Mouse (Mus musculus) G1E (cell line): ENCODE results near the gene Grem1. TPM values are rescaled to one million over a fixed set of nuclear protein-coding genes. Genes with fewer than 3 reads are reported as not detected.

Experiments used
- ATAC-seq: 2 replicates; pipeline ENCODE4 v1.8.0; 2016; ENCODE audit warnings: mild to moderate bottlenecking; ENCODE audit not compliant: insufficient number of reproducible peaks, poor library complexity, low FRiP score, severe bottlenecking; ENCODE audit errors: extremely low read depth
- DNase-seq: peaks from one replicate; pipeline ENCODE4 v3.0.0; 2012; ENCODE audit warnings: low spot score
- H3K27me3 ChIP-seq: 2 replicates; pipeline ENCODE4 v1.6.1; 2012; ENCODE audit warnings: mild to moderate bottlenecking, low read length, inconsistent platforms; ENCODE audit not compliant: insufficient read depth
- H3K36me3 ChIP-seq: replicated peaks from 2 replicates; pipeline ENCODE3; 2012; ENCODE audit warnings: mild to moderate bottlenecking, inconsistent platforms
- H3K4me1 ChIP-seq: 2 replicates; pipeline ENCODE4 v1.6.1; 2012; ENCODE audit warnings: low read depth, low read length, inconsistent platforms, mixed read lengths; ENCODE audit not compliant: insufficient read depth
- H3K4me3 ChIP-seq: 2 replicates; pipeline ENCODE4 v1.5.1; 2012; ENCODE audit warnings: low read depth, mild to moderate bottlenecking, inconsistent platforms, low read length, moderate library complexity, mixed read lengths
- H3K9me3 ChIP-seq: replicated peaks from 2 replicates; pipeline ENCODE4 v1.6.1; 2012; ENCODE audit warnings: inconsistent platforms
- CTCF ChIP-seq: IDR thresholded peaks from 2 replicates; pipeline ENCODE4 v1.5.1; 2012; ENCODE audit warnings: low read depth, low read length, inconsistent platforms, mixed read lengths
- GATA1 ChIP-seq: IDR thresholded peaks from 2 replicates; pipeline ENCODE4 v1.6.1; 2012; ENCODE audit warnings: borderline replicate concordance, low read length, inconsistent platforms, mixed read lengths
- GATA2 ChIP-seq: IDR thresholded peaks from 2 replicates; pipeline ENCODE4 v1.6.1; 2012; ENCODE audit warnings: low read depth, low read length, inconsistent platforms, borderline replicate concordance
- POLR2AphosphoS5 ChIP-seq: IDR thresholded peaks from 2 replicates; pipeline ENCODE4 v1.6.1; 2012; ENCODE audit warnings: low read depth, low read length, inconsistent platforms; ENCODE audit not compliant: insufficient replicate concordance
- TAL1 ChIP-seq: conservative IDR thresholded peaks from 2 replicates; pipeline ENCODE4 v1.6.1; 2012; ENCODE audit warnings: low read depth, low read length, inconsistent platforms, mixed read lengths
- polyA plus RNA-seq: library from polyadenylated mRNA; stranded (reverse); fragments of >175 nt; gene quantifications from 2 replicates; pipeline ENCODE4 v1.2.3, GENCODE M21; 2012
- total RNA-seq, 2 experiments: library from RNA; stranded (forward) in 1 of 2; stranded (reverse) in 1 of 2; fragments of 200-1000 nt in 1 of 2; fragments of >200 nt in 1 of 2; fragmentation: Nextera tagmentation in 1 of 2; gene quantifications; 2 replicates each; pipeline ENCODE4 v1.2.3; 2014 to 2017

Grem1 gene
- total and polyA plus RNA-seq, 3 experiments: 0.05 TPM; not detected in 2

- TF ChIP-seq GATA1: no peak
- TF ChIP-seq GATA2: no peak
- TF ChIP-seq POLR2AphosphoS5: no peak
- no peak for TF ChIP-seq CTCF
- TF ChIP-seq TAL1: no peak
- H3K4me3 ChIP-seq: no peak overlapping the region
- H3K9me3 ChIP-seq: peaks cover 3% of the 10 kb centered on the region
- ATAC-seq (no peak), DNase-seq (no peak)
- no peaks in the 10 kb centered on the region for H3K27me3 ChIP-seq
- no peaks in the 10 kb centered on the region for H3K36me3 ChIP-seq
- no peaks in the 10 kb centered on the region for H3K4me1 ChIP-seq
Measured at GRCm38 (mm10) chr2:113779336-113779735, 20.9 kb upstream of the Grem1 start.

DNA sequence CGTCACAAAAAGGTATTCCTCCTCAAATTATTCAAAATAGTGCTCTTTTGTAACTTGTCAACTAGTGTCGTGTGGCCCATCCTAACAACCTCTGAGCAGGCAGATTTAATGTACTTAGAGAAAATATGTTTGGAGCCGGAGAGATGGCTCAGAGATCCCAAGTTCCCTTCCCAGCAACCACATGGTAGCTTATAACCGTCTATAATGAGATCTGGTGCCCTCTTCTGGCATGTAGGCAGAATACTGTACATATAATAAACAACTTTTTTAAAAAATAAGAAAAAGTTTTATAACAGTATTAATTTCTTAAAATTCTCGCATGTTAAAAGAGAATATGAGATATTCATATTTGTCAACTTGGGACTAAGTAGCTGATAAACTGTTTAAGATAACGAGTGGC, 19.6 kb upstream of the Grem1 start:
- Histone ChIP-seq H3K36me3 (no peaks in the 10 kb centered on the region), H3K4me3 (no peak overlapping the region), H3K4me1 (no peaks in the 10 kb centered on the region), H3K27me3 (no peaks in the 10 kb centered on the region), H3K9me3 (peaks cover 3% of the 10 kb centered on the region)
- TF ChIP-seq GATA2 (no peak), POLR2AphosphoS5 (no peak), TAL1 (no peak), CTCF (no peak), GATA1 (no peak)
- ATAC-seq (no peak), DNase-seq (no peak)

DNA sequence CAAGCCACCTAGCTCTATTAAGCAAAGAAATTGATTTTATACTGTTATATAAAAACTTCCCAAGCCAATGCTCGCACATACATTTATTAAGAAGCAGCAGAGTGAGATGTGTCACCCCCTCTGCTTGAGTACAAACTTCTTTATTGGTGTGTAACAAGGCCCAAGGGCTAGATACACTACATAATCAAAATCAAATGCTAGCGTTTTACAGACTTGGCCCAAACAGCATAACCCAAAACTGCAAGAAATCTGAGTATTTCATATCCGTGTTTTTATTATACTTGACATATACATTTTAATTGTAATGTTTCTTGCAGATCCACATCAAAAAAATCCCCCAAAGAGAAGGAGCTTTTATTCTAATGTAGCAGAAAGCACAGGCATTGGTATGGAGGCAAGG, 17.9 kb upstream of the Grem1 start:
- no peaks in the 10 kb centered on the region for H3K27me3 ChIP-seq
- H3K9me3 ChIP-seq: peaks cover 3% of the 10 kb centered on the region
- no peak for TF ChIP-seq CTCF
- TF ChIP-seq GATA2: no peak
- no peak for TF ChIP-seq GATA1
- no peak for TF ChIP-seq POLR2AphosphoS5
- TF ChIP-seq TAL1: no peak
- DNase-seq (no peak), ATAC-seq (no peak)
- H3K4me3 ChIP-seq: no peak overlapping the region
- no peaks in the 10 kb centered on the region for H3K36me3 ChIP-seq
- H3K4me1 ChIP-seq: no peaks in the 10 kb centered on the region

DNA sequence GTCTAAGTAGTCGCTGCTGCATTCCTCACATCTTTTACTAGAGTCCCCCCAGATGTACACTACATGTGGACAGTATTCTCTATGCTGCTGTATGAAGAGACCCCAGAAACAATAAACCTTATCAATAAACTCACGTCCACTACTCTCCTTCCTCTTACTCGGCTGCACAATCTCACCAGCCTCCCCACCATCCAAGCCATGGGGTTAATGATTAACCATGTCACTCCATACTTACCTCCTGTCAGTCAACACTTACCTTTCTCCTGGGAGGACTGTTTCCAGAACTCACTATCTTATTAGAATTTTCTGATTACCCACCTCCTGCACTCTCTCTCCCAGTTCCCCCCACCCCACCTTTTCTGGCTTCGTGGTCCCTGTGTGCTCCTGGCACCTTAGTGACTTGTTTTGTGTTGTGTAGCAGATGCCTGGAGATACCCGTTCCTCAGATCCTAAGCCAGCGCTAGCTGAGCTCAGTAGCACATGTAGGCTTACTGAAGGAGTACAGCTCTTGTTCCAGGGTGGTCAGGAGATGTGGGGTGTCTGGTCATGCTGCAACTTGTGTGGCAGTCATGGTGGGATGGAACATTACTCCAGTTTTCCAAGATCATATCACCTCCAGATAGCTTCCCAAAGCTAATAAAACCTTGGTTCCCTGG, 15.8 kb upstream of the Grem1 start:
- no peaks in the 10 kb centered on the region for H3K36me3 ChIP-seq
- H3K9me3 ChIP-seq: peaks cover 3% of the 10 kb centered on the region
- no peaks in the 10 kb centered on the region for H3K4me1 ChIP-seq
- no peak for DNase-seq
- H3K27me3 ChIP-seq: no peaks in the 10 kb centered on the region
- no peak overlapping the region for H3K4me3 ChIP-seq
- no peak for ATAC-seq
- TF ChIP-seq TAL1: no peak
- no peak for TF ChIP-seq CTCF
- TF ChIP-seq POLR2AphosphoS5: no peak
- no peak for TF ChIP-seq GATA1
- TF ChIP-seq GATA2: no peak

- DNase-seq: no peak
- TF ChIP-seq GATA1 (no peak), TAL1 (no peak), GATA2 (no peak), CTCF (no peak), POLR2AphosphoS5 (no peak)
Measured at GRCm38 (mm10) chr2:113768541-113769303, 10.3 kb upstream of the Grem1 start.

DNA sequence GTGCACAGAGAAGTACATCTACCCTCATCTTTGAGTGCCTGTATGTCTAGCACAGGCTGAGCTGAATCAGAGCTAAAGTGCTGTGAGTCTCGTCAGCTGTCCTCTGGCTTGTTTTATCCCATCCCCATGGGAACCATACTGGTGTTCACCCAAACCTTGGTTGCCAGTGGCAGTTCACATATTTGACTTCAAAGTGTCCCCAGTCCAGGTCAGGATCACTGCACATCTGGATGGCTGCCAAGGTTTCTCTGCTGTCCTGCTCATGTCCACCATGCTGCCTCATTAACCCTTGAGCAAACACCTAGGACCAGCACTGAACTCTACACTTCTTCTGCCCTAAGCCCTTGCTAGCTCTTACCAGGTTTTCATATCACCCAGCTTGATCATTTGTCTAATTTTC, 7.4 kb upstream of the Grem1 start:
- Histone ChIP-seq H3K4me1 (no peaks in the 10 kb centered on the region), H3K4me3 (no peak overlapping the region), H3K27me3 (no peaks in the 10 kb centered on the region), H3K9me3 (no peaks in the 10 kb centered on the region; the same call in 1 of the 2 replicates), H3K36me3 (no peaks in the 10 kb centered on the region)
- DNase-seq (no peak), ATAC-seq (no peak)
- TF ChIP-seq TAL1 (no peak), GATA1 (no peak), POLR2AphosphoS5 (no peak), GATA2 (no peak), CTCF (no peak)

More at GRCm38 (mm10) chr2:113768541-113769303, 10.3 kb upstream of the Grem1 start:
- no peaks in the 10 kb centered on the region for H3K36me3 ChIP-seq
- no peaks in the 10 kb centered on the region for H3K4me1 ChIP-seq
- H3K9me3 ChIP-seq: no peaks in the 10 kb centered on the region; the same call in 1 of the 2 replicates
- no peak overlapping the region for H3K4me3 ChIP-seq
- H3K27me3 ChIP-seq: no peaks in the 10 kb centered on the region
- no peak for ATAC-seq
